Mouse (Mus musculus) lung, adult 2 months (tissue): ENCODE measurements around the gene Dlx4.

Experiments
- CTCF ChIP-seq: fragments of 200-500 bp; IDR thresholded peaks from 2 replicates; pipeline ENCODE4 v1.5.1; 2011; ENCODE audit warnings: mild to moderate bottlenecking, low read length, control low read depth; ENCODE audit not compliant: insufficient read depth
- POLR2A ChIP-seq: fragments of 200-500 bp; IDR thresholded peaks from 2 replicates; pipeline ENCODE4 v1.6.1; 2011; ENCODE audit warnings: low read depth, mild to moderate bottlenecking, control low read depth, low read length, borderline replicate concordance; ENCODE audit errors: extremely low read depth

- TF ChIP-seq CTCF (peak; percentile 98), POLR2A (no peak)
Observed at GRCm38 (mm10) chr11:95117030-95117429, 29.0 kb downstream of the Dlx4 start.
